Mouse (Mus musculus): ENCODE data around the gene Usp13. TPM values are rescaled to one million over a fixed set of nuclear protein-coding genes. Genes with fewer than 3 reads are reported as not detected.

The Usp13 gene
- polyA plus RNA-seq, 1 experiment: 0.59 TPM

- Histone ChIP-seq H3K27ac (replicated peaks; ENCODE audit: low read depth, low read length) (no peak overlapping the region), H3K4me3 (ENCODE audit: insufficient read depth, low read depth, low read length) (no peak overlapping the region), H3K4me1 (ENCODE audit: control insufficient read depth, insufficient read depth, insufficient read length, low read length) (no peaks in the 10 kb centered on the region)
These were observed 167.8 kb downstream of the Usp13 start for GRCm38 (mm10) chr3:32985141-32985540.

Other genes starting within 250 kb of the Usp13 start
- gene Gnb4, start 201.0 kb upstream of the Usp13 start, polyA plus RNA-seq (2012; ENCODE audit: insufficient read depth, insufficient read length, missing spikeins): 5.4 and 6.8 TPM in 2 replicates
- gene Actl6a, start 111.2 kb upstream of the Usp13 start, polyA plus RNA-seq (2012; ENCODE audit: insufficient read depth, insufficient read length, missing spikeins): 23.6 and 35.8 TPM in 2 replicates
- 1,549 and 1,905 TPM in 2 replicates for gene Ndufb5, start 80.6 kb upstream of the Usp13 start, polyA plus RNA-seq (2012; ENCODE audit: insufficient read depth, insufficient read length, missing spikeins)
- gene Mrpl47, start 79.9 kb upstream of the Usp13 start, polyA plus RNA-seq (2012; ENCODE audit: insufficient read depth, insufficient read length, missing spikeins): 87.9 and 116 TPM in 2 replicates

Measured in brown adipose tissue, adult 24 weeks (tissue).